Mouse (Mus musculus): Measurements from ENCODE around the gene Dclre1b.
"Not testable (repeated sequence)": the region's sequence is repeated elsewhere in the genome, so short reads cannot be mapped to it uniquely, and the experiment has no call there.

Dclre1b gene

GRCm38 (mm10) chr3:103808891-103809798, at the start of gene Dclre1b, which contains the start of the genes Ap4b1 and Gm43064:
Gene Dclre1b (minus strand): TSS chr3:103809444.
Gene Ap4b1 (plus strand): TSS chr3:103809520.
Gene Gm43064 (plus strand): TSS chr3:103809573.
- peak; percentile 89 for DNase-seq (ENCODE audit: low spot score)

DNA sequence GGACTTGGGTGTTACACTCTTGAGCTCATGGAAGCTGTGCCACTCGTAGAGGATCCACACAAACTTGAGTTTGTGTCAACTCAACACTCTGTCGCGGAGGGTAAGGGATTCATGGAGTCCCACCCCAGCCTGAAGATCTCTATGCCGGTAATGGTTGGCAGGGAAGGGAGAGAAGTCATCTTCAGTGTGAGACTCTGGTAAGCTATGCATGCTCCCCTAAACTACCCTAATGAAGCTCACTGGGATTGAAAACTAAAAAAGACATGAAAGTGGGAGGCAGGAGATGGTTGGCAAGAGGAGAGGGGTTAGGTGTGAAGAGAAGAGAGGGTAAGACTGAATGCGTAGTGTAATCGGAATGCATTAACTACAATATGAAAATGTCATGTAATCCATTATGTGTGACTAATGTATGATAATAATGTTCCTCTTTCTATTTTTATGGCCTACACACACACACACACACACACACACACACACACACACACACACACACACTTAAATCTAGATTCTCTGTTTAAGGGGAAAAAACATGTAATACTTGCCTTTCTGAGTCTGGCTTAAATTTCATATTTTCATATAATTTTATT, 48.8 kb upstream of the Dclre1b start:
- no peak for DNase-seq (ENCODE audit: low spot score)

- no peak for DNase-seq (ENCODE audit: low spot score)
These were observed 48.0 kb upstream of the Dclre1b start for GRCm38 (mm10) chr3:103857036-103857805.

DNA sequence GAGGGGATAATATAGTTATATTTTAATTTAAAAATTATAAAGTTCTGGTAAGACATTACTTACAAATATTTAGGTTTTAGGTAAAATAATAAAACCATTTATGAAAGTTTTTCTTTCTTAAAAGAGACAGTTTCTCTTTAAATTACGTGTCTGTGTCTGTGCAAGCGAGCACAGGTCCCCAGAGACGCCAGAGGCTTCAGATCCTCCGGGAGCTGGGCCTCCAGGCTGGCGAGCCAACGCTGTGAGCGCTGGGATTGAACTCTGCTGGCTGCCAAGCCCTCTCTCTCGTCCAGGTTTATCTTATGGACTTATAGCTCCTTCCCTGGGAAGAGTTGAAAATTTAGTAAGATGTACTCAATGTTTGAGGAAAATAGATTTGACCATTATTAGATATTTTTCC, 44.6 kb upstream of the Dclre1b start:
- no peak for DNase-seq (ENCODE audit: low spot score)

- no peak for DNase-seq (ENCODE audit: low spot score)
These were observed 43.5 kb upstream of the Dclre1b start for GRCm38 (mm10) chr3:103852565-103853299.

DNA sequence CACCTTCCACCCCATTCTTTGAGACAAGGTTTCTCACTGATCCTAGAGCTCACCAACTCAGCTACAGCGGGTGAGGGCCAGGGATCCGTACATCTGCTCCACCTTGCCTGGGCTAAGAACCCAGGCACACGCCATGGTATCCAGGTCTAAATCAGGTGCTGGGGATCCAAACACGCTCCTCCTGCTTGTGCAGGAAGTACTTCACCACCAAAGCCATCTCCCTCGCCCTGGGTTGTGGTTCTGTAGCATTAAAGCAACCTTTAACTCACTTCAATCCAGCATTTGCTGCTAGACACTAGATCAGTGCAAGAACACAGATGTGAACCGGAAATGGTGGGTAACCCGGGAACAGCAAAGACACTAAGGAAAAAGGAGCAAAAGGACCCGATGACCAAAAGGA, 42.6 kb upstream of the Dclre1b start:
- DNase-seq (ENCODE audit: low spot score): no peak

- no peak for DNase-seq (ENCODE audit: low spot score)
These were observed 42.2 kb upstream of the Dclre1b start for GRCm38 (mm10) chr3:103851481-103851880.

- DNase-seq (ENCODE audit: low spot score): no peak
These were observed 41.6 kb upstream of the Dclre1b start for GRCm38 (mm10) chr3:103850644-103851363.

DNA sequence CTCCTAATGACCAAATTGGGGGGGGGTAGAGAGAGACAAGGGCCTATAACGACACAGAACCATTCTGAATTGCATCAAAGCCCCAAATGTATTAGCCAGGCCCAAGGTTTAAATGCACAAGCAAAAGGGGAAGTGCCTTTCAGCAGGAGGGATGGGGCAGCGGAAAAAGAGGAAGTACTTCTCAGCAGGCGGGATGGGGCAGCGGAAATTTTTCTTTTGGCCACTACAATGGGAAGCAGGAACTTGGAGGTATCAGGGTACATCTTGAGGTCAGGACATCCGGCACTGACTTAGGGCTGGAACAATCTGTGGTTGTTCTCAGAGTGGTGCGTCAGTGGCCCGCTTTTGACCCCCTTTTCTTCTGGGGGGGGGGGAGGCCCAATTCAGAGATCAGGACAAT, 31.7 kb upstream of the Dclre1b start:
- not testable (repeated sequence) for DNase-seq (ENCODE audit: low spot score)

GRCm38 (mm10) chr3:103840195-103840594, 31.0 kb upstream of the Dclre1b start:
- not testable (repeated sequence) for DNase-seq (ENCODE audit: low spot score)

DNA sequence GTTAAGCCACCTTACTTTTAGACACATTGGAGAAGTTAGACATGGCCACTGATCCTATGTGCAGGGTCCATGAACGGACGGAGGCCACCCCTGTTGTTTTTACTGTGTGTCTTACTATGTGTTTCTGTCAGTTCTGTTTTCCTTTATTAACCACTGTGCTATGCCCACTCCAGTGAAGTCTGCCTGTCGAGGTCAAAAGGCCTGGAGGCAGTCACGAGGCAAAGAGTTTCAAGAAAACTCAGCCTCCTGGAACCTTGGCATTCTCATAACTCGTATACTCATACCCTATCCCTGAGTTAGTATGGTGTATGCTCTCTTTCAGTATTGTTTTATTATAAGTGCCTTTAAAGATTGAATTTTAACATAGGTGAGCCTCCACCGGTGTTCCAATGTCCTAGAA, 30.5 kb upstream of the Dclre1b start:
- no peak for DNase-seq (ENCODE audit: low spot score)

DNA sequence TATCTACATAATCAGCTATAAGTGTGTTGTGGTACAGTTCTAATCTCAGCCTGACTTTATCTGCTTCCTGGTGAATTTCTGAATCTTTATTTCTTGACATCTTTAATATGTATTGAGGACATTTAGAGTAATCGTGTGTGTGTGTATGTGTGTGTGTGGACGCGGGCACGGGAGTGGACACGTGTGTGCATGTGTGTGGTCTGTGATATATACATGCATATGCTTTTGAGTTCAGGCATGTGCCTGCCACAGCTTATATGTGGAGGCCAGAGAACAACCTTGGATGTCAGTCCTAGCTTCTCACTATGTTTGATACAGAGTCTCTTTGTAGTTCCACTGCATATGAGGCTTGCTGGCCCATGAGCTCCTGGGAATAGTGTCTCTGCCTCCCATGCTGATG, 27.2 kb upstream of the Dclre1b start:
- DNase-seq (ENCODE audit: low spot score): no peak

GRCm38 (mm10) chr3:103835951-103836310, 26.7 kb upstream of the Dclre1b start:
- DNase-seq (ENCODE audit: low spot score): no peak

- no peak for DNase-seq (ENCODE audit: low spot score)
These were observed 26.2 kb upstream of the Dclre1b start for GRCm38 (mm10) chr3:103835272-103835950.

GRCm38 (mm10) chr3:103834001-103834400, 24.8 kb upstream of the Dclre1b start:
- DNase-seq (ENCODE audit: low spot score): no peak

GRCm38 (mm10) chr3:103832426-103832825, 23.2 kb upstream of the Dclre1b start, which contains the start of gene Bcl2l15:
Gene Bcl2l15 (plus strand): TSS chr3:103832601.
- no peak for DNase-seq (ENCODE audit: low spot score)

GRCm38 (mm10) chr3:103831146-103831545, 21.9 kb upstream of the Dclre1b start:
- DNase-seq (ENCODE audit: low spot score): no peak

GRCm38 (mm10) chr3:103830681-103831080, 21.4 kb upstream of the Dclre1b start:
- not testable (repeated sequence) for DNase-seq (ENCODE audit: low spot score)

- no peak for DNase-seq (ENCODE audit: low spot score)
These were observed 19.8 kb upstream of the Dclre1b start for GRCm38 (mm10) chr3:103829036-103829435.

GRCm38 (mm10) chr3:103827548-103827947, 18.3 kb upstream of the Dclre1b start:
- no peak for DNase-seq (ENCODE audit: low spot score)

DNA sequence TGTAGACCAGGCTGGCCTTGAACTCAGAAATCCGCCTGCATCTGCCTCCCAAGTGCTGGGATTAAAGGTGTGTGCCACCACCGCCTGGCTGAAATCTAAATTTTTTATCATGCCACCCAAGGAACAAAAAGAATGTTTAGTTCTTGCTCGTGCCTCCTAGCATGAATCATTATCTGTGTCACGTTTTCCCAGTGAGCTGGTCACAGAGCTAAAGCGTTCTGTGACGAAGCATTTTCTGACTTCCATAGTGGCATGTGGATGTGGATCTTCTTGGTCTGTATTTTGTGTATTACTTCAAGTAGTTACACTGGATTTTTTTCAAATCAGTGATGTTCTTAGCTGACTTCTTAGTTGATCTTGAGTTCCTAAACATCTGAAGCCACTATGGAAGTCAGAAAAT, 1.7 kb upstream of the Dclre1b start:
- no peak for DNase-seq (ENCODE audit: low spot score)

Measured in urinary bladder, postnatal 25 days (tissue).